Mouse (Mus musculus): ENCODE results near the gene Strn3. TPM values are rescaled to one million over a fixed set of nuclear protein-coding genes. Genes with fewer than 3 reads are reported as not detected.
A peak's percentile ranks its signal among the peaks of the same experiment; 100 is the strongest.
"Not testable (repeated sequence)": the region's sequence is repeated elsewhere in the genome, so short reads cannot be mapped to it uniquely, and the experiment has no call there.

Gene Strn3
- polyA plus RNA-seq, 1 experiment: 106 TPM

DNA sequence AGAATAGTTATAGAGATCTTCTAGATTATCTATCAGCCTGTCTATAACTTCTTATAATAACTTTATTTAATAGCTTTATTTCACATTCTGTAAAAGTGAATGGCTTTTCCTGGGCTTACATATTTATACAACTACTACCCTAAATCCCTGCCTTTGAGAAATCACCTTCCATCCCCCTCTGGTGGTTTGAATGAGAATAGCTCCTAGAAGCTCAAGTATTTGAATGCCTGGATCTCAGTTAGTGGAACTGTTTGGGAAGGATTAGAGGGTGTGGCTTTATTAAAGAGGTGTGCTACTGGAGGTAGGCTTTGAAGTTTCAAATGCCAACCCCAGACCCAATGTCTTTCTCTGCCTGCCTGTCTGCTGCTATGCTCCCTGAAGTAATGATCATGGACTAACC, 10.0 kb upstream of the Strn3 start:
- Histone ChIP-seq H3K27me3 (ENCODE audit: control insufficient read depth, insufficient read depth, low read length, poor library complexity, severe bottlenecking) (no peaks in the 10 kb centered on the region), H3K9me3 (replicated peaks; ENCODE audit: control insufficient read depth, insufficient read depth, low read length, poor library complexity, severe bottlenecking) (0 out of 2 replicates have a peak, but pooled peaks cover 6% of the 10 kb centered on the region), H3K9ac (ENCODE audit: low read depth, poor library complexity, severe bottlenecking) (no peak overlapping the region), H3K36me3 (ENCODE audit: control insufficient read depth, insufficient read depth, low read length, poor library complexity, severe bottlenecking) (no peaks in the 10 kb centered on the region), H3K4me1 (ENCODE audit: control insufficient read depth, insufficient read depth, low read length) (peaks cover 3% of the 10 kb centered on the region), H3K4me3 (ENCODE audit: low read depth, low read length) (no peak overlapping the region), H3K27ac (ENCODE audit: insufficient read depth, low read length) (no peak overlapping the region)
- TF ChIP-seq EP300 (IDR thresholded peaks at IDR 0.05; ENCODE audit: insufficient read depth, low read depth, low read length) (no peak), CTCF (IDR thresholded peaks at IDR 0.05; ENCODE audit: low read depth, low read length) (no peak), POLR2A (IDR thresholded peaks at IDR 0.05; ENCODE audit: insufficient read depth, low read length) (no peak)

DNA sequence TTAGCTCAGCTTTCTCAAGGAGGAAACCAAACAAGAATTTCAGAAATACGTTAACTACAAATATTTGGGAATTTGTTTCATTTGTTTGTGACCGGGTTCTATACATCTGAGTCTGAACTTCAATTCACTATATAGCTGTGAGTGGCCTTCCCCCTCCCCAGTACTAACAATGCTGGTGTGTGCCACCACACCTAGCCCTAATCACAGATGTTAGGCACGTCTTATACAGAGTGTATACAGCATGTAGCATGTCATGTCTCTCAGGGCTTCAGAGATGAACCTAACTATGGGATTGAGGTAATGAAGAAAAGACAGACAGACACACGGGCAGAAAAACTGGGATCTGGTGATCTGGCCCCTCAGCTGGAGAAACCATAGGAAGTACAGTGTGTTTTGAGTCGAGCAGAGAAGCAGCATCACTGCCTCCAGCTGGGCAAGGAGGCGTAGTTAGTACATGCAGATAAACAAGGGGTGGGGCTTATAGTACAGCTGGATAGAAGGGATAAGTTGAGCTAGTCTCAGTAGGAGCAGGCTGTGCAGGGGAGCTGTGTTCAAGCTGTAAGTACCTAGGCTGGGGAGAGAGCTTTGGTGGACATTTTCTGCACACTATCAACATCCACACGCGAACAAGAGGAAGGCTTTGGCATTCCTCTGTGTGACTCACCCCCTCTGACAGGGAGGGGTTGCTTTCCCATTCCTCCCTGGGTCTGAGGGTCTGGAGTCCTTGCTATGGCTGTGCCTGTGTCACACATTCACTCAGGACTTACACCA, 8.1 kb upstream of the Strn3 start:
- H3K27ac ChIP-seq (ENCODE audit: insufficient read depth, low read length): peak overlapping the region; percentile 53; the same call in 1 of the 2 replicates
- H3K4me1 ChIP-seq (ENCODE audit: control insufficient read depth, insufficient read depth, low read length): no peaks in the 10 kb centered on the region
- no peaks in the 10 kb centered on the region for H3K36me3 ChIP-seq (ENCODE audit: control insufficient read depth, insufficient read depth, low read length, poor library complexity, severe bottlenecking)
- no peak overlapping the region for H3K4me3 ChIP-seq (ENCODE audit: low read depth, low read length)
- no peak overlapping the region for H3K9ac ChIP-seq (ENCODE audit: low read depth, poor library complexity, severe bottlenecking)
- 0 out of 2 replicates have a peak, but pooled peaks cover 6% of the 10 kb centered on the region for H3K9me3 ChIP-seq (replicated peaks; ENCODE audit: control insufficient read depth, insufficient read depth, low read length, poor library complexity, severe bottlenecking)
- no peaks in the 10 kb centered on the region for H3K27me3 ChIP-seq (ENCODE audit: control insufficient read depth, insufficient read depth, low read length, poor library complexity, severe bottlenecking)
- TF ChIP-seq EP300 (IDR thresholded peaks at IDR 0.05; ENCODE audit: insufficient read depth, low read depth, low read length): no peak

DNA sequence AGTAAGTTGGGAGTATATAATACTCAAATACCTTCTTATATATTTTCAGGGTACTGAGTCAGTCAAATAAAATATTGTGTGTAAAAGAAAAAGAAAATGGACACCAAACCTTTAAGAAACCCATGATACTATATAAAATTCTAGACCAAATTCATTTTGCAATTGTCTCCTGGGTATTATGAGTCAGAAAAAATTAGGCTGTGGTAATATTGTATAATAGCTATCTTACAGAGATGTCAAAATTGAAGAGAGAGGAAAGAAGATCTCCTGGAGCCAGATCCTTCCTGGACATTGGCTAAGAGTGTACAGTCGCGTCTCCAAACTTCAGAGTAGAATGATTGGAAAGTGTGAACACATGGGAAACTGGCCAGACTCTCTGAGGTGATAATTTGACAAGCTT, 4.5 kb upstream of the Strn3 start:
- H3K4me3 ChIP-seq (ENCODE audit: low read depth, low read length): no peak overlapping the region
- H3K27me3 ChIP-seq (ENCODE audit: control insufficient read depth, insufficient read depth, low read length, poor library complexity, severe bottlenecking): no peaks in the 10 kb centered on the region
- no peaks in the 10 kb centered on the region for H3K36me3 ChIP-seq (ENCODE audit: control insufficient read depth, insufficient read depth, low read length, poor library complexity, severe bottlenecking)
- H3K4me1 ChIP-seq (ENCODE audit: control insufficient read depth, insufficient read depth, low read length): no peaks in the 10 kb centered on the region
- no peak overlapping the region for H3K27ac ChIP-seq (ENCODE audit: insufficient read depth, low read length)
- no peak overlapping the region for H3K9ac ChIP-seq (ENCODE audit: low read depth, poor library complexity, severe bottlenecking)
- TF ChIP-seq EP300 (IDR thresholded peaks at IDR 0.05; ENCODE audit: insufficient read depth, low read depth, low read length) (no peak), CTCF (IDR thresholded peaks at IDR 0.05; ENCODE audit: low read depth, low read length) (no peak), POLR2A (IDR thresholded peaks at IDR 0.05; ENCODE audit: insufficient read depth, low read length) (no peak)
- H3K9me3 ChIP-seq (replicated peaks; ENCODE audit: control insufficient read depth, insufficient read depth, low read length, poor library complexity, severe bottlenecking): no peaks in the 10 kb centered on the region

DNA sequence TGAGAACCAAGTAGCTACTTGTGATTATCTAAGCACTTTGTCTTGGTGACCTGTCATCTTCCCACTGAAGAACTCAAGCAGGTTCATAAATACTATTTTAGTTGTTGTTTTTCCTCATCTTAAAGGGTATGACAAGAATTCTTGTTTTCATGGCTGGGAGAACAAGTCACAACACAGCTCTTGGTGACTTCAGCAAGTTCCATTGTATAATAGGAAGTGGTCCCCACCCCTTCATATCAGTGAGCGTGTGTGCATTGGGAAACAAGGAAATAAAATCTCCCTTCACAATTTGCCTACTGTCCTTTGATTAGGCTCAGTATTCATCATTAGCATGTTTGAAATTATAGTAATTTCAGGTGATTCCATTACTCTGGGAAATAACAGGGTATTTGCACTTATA, 3.3 kb upstream of the Strn3 start:
- H3K9me3 ChIP-seq (replicated peaks; ENCODE audit: control insufficient read depth, insufficient read depth, low read length, poor library complexity, severe bottlenecking): no peaks in the 10 kb centered on the region
- H3K27ac ChIP-seq (ENCODE audit: insufficient read depth, low read length): no peak overlapping the region
- no peaks in the 10 kb centered on the region for H3K27me3 ChIP-seq (ENCODE audit: control insufficient read depth, insufficient read depth, low read length, poor library complexity, severe bottlenecking)
- no peak overlapping the region for H3K9ac ChIP-seq (ENCODE audit: low read depth, poor library complexity, severe bottlenecking)
- no peak for TF ChIP-seq EP300 (IDR thresholded peaks at IDR 0.05; ENCODE audit: insufficient read depth, low read depth, low read length)
- TF ChIP-seq CTCF (IDR thresholded peaks at IDR 0.05; ENCODE audit: low read depth, low read length): no peak
- no peak for TF ChIP-seq POLR2A (IDR thresholded peaks at IDR 0.05; ENCODE audit: insufficient read depth, low read length)
- no peaks in the 10 kb centered on the region for H3K4me1 ChIP-seq (ENCODE audit: control insufficient read depth, insufficient read depth, low read length)
- no peaks in the 10 kb centered on the region for H3K36me3 ChIP-seq (ENCODE audit: control insufficient read depth, insufficient read depth, low read length, poor library complexity, severe bottlenecking)
- H3K4me3 ChIP-seq (ENCODE audit: low read depth, low read length): no peak overlapping the region

DNA sequence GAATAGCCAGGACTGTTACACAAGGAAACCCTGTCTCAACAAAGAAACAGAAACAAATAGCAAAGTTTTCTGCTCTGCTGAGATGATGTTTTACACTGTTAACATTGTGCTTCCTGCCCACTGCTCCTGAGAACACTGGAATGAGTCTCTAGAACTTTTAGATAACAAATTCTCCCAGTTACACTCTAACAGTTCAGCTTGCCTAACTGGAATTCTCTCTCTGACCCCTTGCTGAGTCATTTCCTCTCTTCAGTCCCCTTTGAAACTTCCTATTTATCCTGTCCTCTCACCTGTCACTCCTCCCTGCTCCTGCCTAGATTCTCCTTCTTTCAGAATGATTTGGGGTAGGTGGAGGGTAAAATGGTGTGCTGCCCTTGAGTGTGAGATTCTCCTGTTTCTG, 2.4 kb upstream of the Strn3 start:
- Histone ChIP-seq H3K27me3 (ENCODE audit: control insufficient read depth, insufficient read depth, low read length, poor library complexity, severe bottlenecking) (no peaks in the 10 kb centered on the region), H3K4me3 (ENCODE audit: low read depth, low read length) (no peak overlapping the region), H3K27ac (ENCODE audit: insufficient read depth, low read length) (peak overlapping the region; percentile 74), H3K36me3 (ENCODE audit: control insufficient read depth, insufficient read depth, low read length, poor library complexity, severe bottlenecking) (no peaks in the 10 kb centered on the region), H3K9me3 (replicated peaks; ENCODE audit: control insufficient read depth, insufficient read depth, low read length, poor library complexity, severe bottlenecking) (no peaks in the 10 kb centered on the region), H3K9ac (ENCODE audit: low read depth, poor library complexity, severe bottlenecking) (no peak overlapping the region), H3K4me1 (ENCODE audit: control insufficient read depth, insufficient read depth, low read length) (no peaks in the 10 kb centered on the region)
- TF ChIP-seq EP300 (IDR thresholded peaks at IDR 0.05; ENCODE audit: insufficient read depth, low read depth, low read length) (no peak), POLR2A (IDR thresholded peaks at IDR 0.05; ENCODE audit: insufficient read depth, low read length) (no peak), CTCF (IDR thresholded peaks at IDR 0.05; ENCODE audit: low read depth, low read length) (no peak)

DNA sequence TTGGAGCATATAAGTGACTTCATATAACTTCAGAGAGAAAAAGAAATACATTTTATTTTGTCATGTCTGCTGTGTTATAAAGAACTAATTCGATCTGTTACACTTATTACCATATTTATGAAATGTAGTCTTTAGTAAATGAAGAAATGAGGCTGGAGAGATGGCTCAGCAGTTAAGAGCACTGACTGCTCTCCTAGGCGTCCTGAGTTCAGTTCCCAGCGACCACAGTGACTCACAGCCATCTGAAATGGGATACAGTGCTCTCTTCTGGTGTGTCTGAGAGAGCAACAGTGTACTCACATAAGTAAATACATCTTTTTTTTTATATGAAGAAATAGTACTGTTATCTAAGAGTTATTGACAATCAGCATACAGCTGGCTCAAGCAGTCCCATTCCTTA, 1.7 kb upstream of the Strn3 start:
- Histone ChIP-seq H3K9me3 (replicated peaks; ENCODE audit: control insufficient read depth, insufficient read depth, low read length, poor library complexity, severe bottlenecking) (no peaks in the 10 kb centered on the region), H3K4me3 (ENCODE audit: low read depth, low read length) (no peak overlapping the region), H3K4me1 (ENCODE audit: control insufficient read depth, insufficient read depth, low read length) (no peaks in the 10 kb centered on the region), H3K27me3 (ENCODE audit: control insufficient read depth, insufficient read depth, low read length, poor library complexity, severe bottlenecking) (no peaks in the 10 kb centered on the region), H3K36me3 (ENCODE audit: control insufficient read depth, insufficient read depth, low read length, poor library complexity, severe bottlenecking) (no peaks in the 10 kb centered on the region), H3K9ac (ENCODE audit: low read depth, poor library complexity, severe bottlenecking) (no peak overlapping the region), H3K27ac (ENCODE audit: insufficient read depth, low read length) (peak overlapping the region; percentile 74; the same call in 1 of the 2 replicates)
- TF ChIP-seq EP300 (IDR thresholded peaks at IDR 0.05; ENCODE audit: insufficient read depth, low read depth, low read length) (no peak), CTCF (IDR thresholded peaks at IDR 0.05; ENCODE audit: low read depth, low read length) (no peak), POLR2A (IDR thresholded peaks at IDR 0.05; ENCODE audit: insufficient read depth, low read length) (no peak)

DNA sequence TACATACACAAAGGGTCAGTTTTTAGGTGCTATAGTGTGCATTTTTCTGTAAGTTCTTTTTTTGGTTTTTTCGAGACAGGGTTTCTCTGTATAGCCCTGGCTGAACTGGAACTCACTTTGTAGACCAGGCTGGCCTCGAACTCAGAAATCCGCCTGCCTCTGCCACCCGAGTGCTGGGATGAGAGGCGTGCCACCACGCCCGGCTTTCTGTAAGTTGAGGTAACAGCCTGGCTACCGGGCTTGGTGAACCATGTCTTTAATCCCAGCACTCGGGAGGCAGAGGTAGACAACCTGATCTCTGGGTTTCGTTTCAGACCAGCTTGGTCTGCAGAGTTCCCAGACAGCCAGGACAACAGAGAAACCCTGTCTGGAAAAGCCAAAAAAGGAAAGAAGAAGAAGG, 1.2 kb upstream of the Strn3 start:
- not testable (repeated sequence) for H3K36me3 ChIP-seq (ENCODE audit: control insufficient read depth, insufficient read depth, low read length, poor library complexity, severe bottlenecking); H3K9me3 ChIP-seq (replicated peaks; ENCODE audit: control insufficient read depth, insufficient read depth, low read length, poor library complexity, severe bottlenecking); H3K27ac ChIP-seq (ENCODE audit: insufficient read depth, low read length); H3K27me3 ChIP-seq (ENCODE audit: control insufficient read depth, insufficient read depth, low read length, poor library complexity, severe bottlenecking); H3K9ac ChIP-seq (ENCODE audit: low read depth, poor library complexity, severe bottlenecking); H3K4me1 ChIP-seq (ENCODE audit: control insufficient read depth, insufficient read depth, low read length)
- peak overlapping the region; percentile 6; the same call in 1 of the 2 replicates for H3K4me3 ChIP-seq (ENCODE audit: low read depth, low read length)

Measured in ES-Bruce4 (cell line).